Mouse (Mus musculus) heart, postnatal 10 days (tissue): ENCODE measurements around the gene Arhgap10. TPM values are rescaled to one million over a fixed set of nuclear protein-coding genes. Genes with fewer than 3 reads are reported as not detected.
A peak's percentile ranks its signal among the peaks of the same experiment; 100 is the strongest.

Experiments
- DNase-seq, 2 experiments: peaks; one replicate each; pipeline ENCODE4 v3.0.0; 2021
- intact Hi-C: fragments of 180-260 bp; cut with DNase I; formaldehyde crosslinking; loops from one replicate; pipeline ENCODE4 v1.15.1; 2025
- total RNA-seq, 2 experiments: library from RNA; stranded (reverse); gene quantifications; 2 replicates each; pipeline ENCODE4 v1.2.3; 2021

Arhgap10 gene
- total RNA-seq, 2 experiments from 2014 or later = 54.5 to 54.6 TPM

- no peak for DNase-seq
- intact Hi-C loops = loop anchor here (5.0 kb wide), 2 partner anchors 36 to 76 kb away; no protein-coding TSS in a partner anchor
Observed at GRCm38 (mm10) chr8:77518201-77519115, 705 bp upstream of the Arhgap10 start.

- peak in 1 of 2 experiments; percentile 51 for DNase-seq
- intact Hi-C loops = loop anchor here (5.0 kb wide), 2 partner anchors 35 to 75 kb away; no protein-coding TSS in a partner anchor
Observed at GRCm38 (mm10) chr8:77516845-77517244, 908 bp downstream of the Arhgap10 start.

DNA sequence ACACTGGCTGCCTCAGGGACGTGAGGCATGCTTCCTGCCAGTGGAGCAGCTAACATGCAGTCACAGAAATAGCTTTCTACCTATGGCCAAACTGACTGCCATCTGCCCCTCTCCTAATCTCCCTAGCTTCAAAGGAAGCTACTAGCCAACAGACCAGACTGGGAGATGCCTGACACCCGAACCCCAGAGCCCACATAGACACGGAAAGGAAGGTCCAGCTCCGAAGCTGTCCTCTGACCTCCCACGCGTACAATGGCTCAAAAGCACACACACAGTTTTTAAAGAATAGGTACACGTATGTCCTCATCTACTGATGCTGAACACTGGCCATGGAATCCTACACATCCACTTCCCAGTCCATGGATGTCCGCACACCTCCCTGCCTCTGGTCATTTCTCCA lies 2.0 kb downstream of the Arhgap10 start:
- intact Hi-C loops = loop anchor here (2.0 to 5.0 kb wide), 4 partner anchors 15 to 73 kb away; no protein-coding TSS in a partner anchor
- no peak for DNase-seq

DNA sequence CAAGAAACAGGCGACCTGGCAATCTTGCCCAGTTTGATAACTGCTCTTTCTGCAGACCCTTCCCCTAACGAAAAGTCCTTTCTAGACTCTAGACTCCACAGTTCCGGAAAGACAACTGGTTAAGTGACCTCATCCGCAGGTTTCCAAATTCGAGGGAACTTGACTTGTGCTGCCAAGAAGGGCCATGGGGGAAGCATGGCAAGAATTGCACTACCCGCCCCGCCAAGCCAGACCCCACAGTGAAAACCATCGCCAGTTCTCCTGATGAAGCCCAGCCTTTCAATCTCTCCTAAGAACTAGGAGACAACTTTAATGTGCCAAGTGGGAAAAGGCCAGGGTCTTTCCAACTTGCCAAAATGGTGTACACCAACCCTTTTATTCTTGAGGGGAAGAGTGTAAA lies 2.6 kb downstream of the Arhgap10 start:
- no peak for DNase-seq
- intact Hi-C loops = loop anchor here (2.0 to 5.0 kb wide), 4 partner anchors 14 to 73 kb away; no protein-coding TSS in a partner anchor

GRCm38 (mm10) chr8:77511750-77512493 lies 5.8 kb downstream of the Arhgap10 start:
- intact Hi-C loops = no loop called here
- DNase-seq = no peak

DNA sequence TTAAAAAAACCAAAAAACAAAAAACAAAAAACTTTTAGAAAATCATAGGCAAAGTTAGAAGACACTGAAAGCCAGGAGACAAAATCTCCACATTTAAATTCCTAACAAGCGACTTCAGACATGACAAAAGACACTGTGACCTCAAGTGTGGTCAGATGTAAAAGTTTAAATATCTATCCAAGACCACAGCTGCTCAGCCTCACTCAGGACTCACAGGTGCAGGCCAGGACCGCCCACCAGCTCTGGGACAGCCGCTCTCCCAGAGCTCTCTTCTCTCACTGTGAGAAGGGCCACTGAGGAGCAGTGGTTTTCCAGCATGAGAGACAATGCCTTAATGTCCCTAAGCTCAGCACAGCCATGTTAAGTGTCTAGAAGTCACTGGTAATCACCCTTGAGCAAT lies 7.3 kb downstream of the Arhgap10 start:
- intact Hi-C loops = no loop called here
- no peak for DNase-seq

DNA sequence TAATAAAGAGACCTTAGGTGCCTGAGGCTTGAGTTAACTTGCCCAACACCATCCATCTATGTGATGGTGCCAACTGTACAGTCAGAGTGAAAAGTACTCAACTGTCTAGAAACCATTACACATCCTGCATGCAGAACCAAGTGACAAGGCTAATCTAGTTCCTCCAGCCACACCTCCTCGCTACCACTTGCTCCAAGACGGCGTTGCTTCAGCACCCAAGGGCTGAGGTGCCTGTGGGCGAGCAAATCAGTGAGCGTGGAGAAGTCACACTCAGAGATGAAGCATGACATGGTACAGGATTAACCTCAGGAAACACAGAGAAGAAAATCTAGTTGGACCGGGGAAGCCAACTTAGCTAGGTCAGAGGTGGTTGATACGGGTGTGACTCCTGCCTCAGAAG lies 8.7 kb downstream of the Arhgap10 start:
- intact Hi-C loops = no loop called here
- no peak for DNase-seq

DNA sequence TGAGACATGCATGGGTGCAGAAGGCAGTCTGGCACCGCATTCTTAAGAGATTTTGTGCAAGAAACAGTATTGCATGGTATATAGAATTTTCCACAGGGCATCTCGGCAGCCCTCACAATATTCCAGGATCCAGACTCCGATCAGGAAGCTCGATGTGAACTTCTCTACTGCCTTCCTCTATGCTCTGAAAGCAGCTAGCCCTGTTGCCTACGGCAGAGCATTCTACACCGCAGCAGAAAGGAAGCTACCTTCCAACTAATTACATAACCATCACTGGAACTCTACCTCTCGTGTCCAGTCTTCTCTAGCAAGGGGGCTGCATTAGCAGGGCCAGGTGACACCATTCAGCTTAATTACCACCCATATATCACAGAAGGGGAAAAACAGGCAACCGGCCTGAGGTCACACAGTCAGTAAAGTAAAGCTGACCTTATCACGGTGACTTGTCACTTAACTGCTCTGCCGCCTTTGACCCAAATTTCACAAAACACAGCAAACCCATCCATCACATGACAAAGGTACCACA lies 10.2 kb downstream of the Arhgap10 start:
- DNase-seq = no peak
- intact Hi-C loops = no loop called here

DNA sequence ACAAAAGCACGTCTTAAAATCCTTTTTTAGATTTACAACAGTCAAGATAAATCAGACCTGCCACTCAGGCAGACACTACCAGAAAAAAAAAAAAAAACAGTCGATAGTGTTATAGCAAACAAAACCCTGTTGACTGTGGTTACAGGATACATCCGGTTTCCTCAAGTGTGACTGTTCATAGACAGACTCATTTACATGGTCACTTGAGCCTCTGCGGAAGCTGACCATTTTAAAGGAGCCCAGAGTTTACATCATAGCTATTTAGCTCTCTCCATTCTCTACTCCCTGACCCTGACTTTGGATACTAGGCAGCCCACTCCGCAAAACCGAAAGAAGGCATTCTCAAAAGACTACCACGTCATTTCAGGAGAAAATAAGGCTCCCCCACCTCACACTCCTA lies 11.2 kb downstream of the Arhgap10 start:
- no peak for DNase-seq
- intact Hi-C loops = no loop called here

GRCm38 (mm10) chr8:77502547-77502946 lies 15.2 kb downstream of the Arhgap10 start:
- DNase-seq = no peak
- intact Hi-C loops = no loop called here

DNA sequence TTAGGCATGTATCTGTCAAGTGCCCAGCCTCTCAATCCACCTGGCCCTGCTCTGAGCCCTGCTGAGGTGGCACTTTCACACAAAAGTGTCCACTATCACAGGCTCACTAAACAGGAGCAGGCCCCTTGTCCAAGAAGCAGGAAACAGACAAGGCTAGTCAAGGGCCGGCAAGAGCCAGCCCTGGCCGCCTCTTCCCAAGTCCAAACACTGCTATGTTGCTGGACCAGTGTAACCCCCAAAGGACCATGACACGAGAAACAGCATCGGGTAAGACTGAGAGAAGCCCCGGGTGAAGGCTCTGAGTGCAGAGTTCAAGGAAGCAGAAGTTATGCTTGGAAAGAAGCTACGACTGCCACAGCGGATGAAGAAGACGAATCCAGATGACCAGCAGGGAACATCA lies 16.6 kb downstream of the Arhgap10 start:
- no peak for DNase-seq
- intact Hi-C loops = loop anchor here (2.0 kb wide), 1 partner anchor 14 kb away; no protein-coding TSS in a partner anchor

DNA sequence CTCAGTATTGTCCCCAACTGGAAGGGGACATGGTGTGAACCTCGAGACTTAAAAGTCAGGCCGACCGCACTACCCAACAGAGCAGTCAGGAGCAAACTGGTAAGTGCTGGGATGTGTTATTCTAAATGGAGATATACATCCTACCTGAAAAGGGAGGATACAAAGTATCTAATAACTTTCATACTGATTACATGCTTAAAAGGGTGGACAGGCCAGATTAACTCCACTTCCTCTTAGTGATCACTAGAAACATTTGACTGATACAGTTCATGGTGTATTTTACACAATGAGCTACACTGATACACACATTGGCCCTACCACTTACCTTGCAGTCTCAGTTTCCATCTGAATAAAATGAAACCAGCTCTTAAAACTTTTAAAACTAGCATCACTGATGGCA lies 17.5 kb downstream of the Arhgap10 start:
- intact Hi-C loops = loop anchor here (2.0 kb wide), 1 partner anchor 15 kb away; no protein-coding TSS in a partner anchor
- no peak for DNase-seq

- intact Hi-C loops = no loop called here
Observed at GRCm38 (mm10) chr8:77497442-77497841, 20.3 kb downstream of the Arhgap10 start.

DNA sequence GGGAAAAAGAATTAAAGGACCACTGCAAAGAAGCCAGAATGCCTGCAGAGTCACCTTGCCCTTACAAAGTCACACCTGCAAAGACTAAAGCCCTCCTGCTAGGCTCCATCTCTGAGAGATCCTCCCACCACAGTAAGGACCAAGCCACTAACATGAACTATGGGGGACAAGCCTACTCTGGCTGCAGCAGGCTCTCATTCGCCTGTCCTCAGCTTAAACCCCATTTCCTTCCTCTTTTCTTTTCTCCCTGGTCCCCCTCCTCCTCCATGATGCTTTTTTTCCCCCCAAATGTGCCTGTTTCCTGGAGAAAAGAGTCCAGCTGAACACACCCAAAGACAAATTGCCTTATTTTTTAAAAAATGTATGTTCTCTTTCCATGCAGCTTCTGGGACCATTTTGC lies 21.5 kb downstream of the Arhgap10 start:
- no peak for DNase-seq
- intact Hi-C loops = no loop called here

More at GRCm38 (mm10) chr8:77497442-77497841, 20.3 kb downstream of the Arhgap10 start:
- DNase-seq = no peak

GRCm38 (mm10) chr8:77494376-77495328 lies 23.1 kb downstream of the Arhgap10 start:
- peak in 1 of 2 experiments; percentile 41 for DNase-seq
- intact Hi-C loops = no loop called here

- intact Hi-C loops = loop anchor here (2.0 kb wide), 1 partner anchor 22 kb away; no protein-coding TSS in a partner anchor
Observed at GRCm38 (mm10) chr8:77492356-77493058, 25.2 kb downstream of the Arhgap10 start.

DNA sequence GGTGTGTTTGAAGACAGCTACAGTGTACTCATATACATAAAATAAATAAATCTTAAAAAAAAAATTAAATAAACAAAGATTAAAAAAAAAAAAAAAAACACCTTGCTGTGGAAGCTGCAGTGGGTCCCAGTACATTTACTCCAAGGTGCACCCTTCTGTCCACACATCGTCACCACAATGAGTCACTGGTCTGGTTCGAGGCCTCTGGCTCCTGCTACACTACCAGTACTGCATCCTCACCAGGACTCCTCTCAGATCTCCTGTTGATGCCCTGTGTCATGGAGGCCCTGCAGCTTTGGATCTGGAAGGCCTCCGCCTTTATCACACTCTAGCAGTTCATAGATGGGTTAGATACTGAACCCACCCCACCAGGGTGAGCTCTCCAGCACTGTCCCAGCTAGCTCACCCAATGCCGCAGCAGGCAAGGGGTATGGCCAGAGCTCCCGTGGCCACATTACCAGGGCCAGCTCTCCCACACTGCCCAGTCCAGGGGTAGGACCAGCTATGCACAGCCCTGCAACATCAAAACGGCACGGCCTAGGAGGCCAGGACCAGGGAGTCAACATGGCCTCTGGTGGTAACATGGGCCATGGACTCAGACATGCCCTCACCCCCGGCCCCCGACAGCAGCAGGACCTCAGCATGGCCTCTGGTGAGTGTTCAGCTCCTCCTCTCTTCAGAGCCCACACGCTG lies 26.4 kb downstream of the Arhgap10 start:
- intact Hi-C loops = no loop called here

More at GRCm38 (mm10) chr8:77492356-77493058, 25.2 kb downstream of the Arhgap10 start:
- DNase-seq = peak; percentile 82 to 87

GRCm38 (mm10) chr8:77490095-77490781 lies 27.5 kb downstream of the Arhgap10 start:
- intact Hi-C loops = no loop called here
- DNase-seq = peak; percentile 68 to 69

More for the DNA sequence above, 26.4 kb downstream of the Arhgap10 start:
- no peak for DNase-seq
